Mouse (Mus musculus) liver, adult 2 months (tissue): ENCODE results near the gene Hdac4. TPM values are rescaled to one million over a fixed set of nuclear protein-coding genes. Genes with fewer than 3 reads are reported as not detected.

Experiments used
- DNase-seq: peaks from one replicate; pipeline ENCODE4 v3.0.0-alpha.2; 2011; ENCODE audit warnings: low read depth, low spot score; ENCODE audit errors: extremely low read depth
- H3K27ac ChIP-seq: fragments of 200-500 bp; replicated peaks from 2 replicates; pipeline ENCODE4 v1.5.1; 2012; ENCODE audit warnings: low read depth, mild to moderate bottlenecking, control low read depth, inconsistent platforms, low read length; ENCODE audit not compliant: insufficient read depth
- H3K27me3 ChIP-seq: fragments of 200-500 bp; 2 replicates; pipeline ENCODE4 v1.6.1; 2012; ENCODE audit warnings: mild to moderate bottlenecking, moderate library complexity, low read length, inconsistent platforms; ENCODE audit not compliant: control insufficient read depth, insufficient read depth
- H3K36me3 ChIP-seq: fragments of 200-500 bp; 2 replicates; pipeline ENCODE4 v1.6.1; 2012; ENCODE audit warnings: low read length, inconsistent platforms; ENCODE audit not compliant: control insufficient read depth, insufficient read depth
- H3K4me1 ChIP-seq: fragments of 200-500 bp; 2 replicates; pipeline ENCODE4 v1.6.1; 2011; ENCODE audit warnings: low read length; ENCODE audit not compliant: control insufficient read depth, insufficient read depth
- H3K4me3 ChIP-seq: fragments of 200-500 bp; 2 replicates; pipeline ENCODE4 v1.5.1; 2011; ENCODE audit warnings: low read depth, mild to moderate bottlenecking, control low read depth, low read length, moderate library complexity; ENCODE audit not compliant: insufficient read depth
- H3K79me2 ChIP-seq: fragments of 200-500 bp; 2 replicates; pipeline ENCODE4 v1.6.1; 2012; ENCODE audit warnings: inconsistent platforms, mild to moderate bottlenecking, low read length, moderate library complexity; ENCODE audit not compliant: control insufficient read depth, insufficient read depth
- H3K9ac ChIP-seq: fragments of 200-500 bp; 2 replicates; pipeline ENCODE4 v1.6.1; 2012; ENCODE audit warnings: low read depth, mild to moderate bottlenecking, control low read depth, inconsistent platforms, low read length
- CTCF ChIP-seq: fragments of 200-500 bp; IDR thresholded peaks from 2 replicates; pipeline ENCODE4 v1.5.1; 2011; ENCODE audit warnings: low read depth, low read length, control low read depth
- POLR2A ChIP-seq: fragments of 200-500 bp; IDR thresholded peaks from 2 replicates; pipeline ENCODE4 v1.6.1; 2011; ENCODE audit warnings: low read length, control low read depth; ENCODE audit not compliant: insufficient read depth; ENCODE audit errors: extremely low read depth
- WGBS: fragments of 180-500 bp; shearing (Covaris S2); methylation state at CpG from one replicate; pipeline ENCODE4 v1.1.7; 2018; 5-methylcytosine and 5-hydroxymethylcytosine counted together
- polyA plus RNA-seq: library from polyadenylated mRNA; depleted of rRNA; stranded (reverse); fragments of >200 nt; gene quantifications from 2 replicates; pipeline ENCODE4 v1.2.3, GENCODE M21; 2012
- total RNA-seq: library from RNA; depleted of rRNA; stranded (reverse); fragments of >200 nt; gene quantifications from 2 replicates; pipeline ENCODE4 v1.2.3, GENCODE M21; 2014

Hdac4 gene
- total and polyA plus RNA-seq, 2 experiments: 5.3 to 5.7 TPM

DNA sequence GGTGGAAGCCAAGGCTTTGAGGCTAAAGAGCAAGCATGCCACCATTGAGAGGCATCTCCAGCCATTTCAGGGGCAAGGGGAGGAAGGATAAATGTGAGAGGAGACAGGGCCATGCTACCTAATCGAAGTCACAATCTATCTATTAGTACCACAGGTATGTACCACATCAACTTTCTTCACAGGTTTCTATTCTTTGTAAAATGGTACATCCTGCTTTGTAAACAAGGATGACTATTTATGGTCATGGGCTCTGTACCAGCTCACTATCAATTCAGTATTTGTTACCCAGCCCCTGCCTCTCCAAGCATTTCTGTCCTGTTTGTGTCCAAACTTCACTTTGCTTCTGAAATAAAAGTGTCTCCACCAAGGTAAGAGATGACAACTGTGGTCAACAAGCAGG lies 92.7 kb downstream of the Hdac4 start:
- WGBS: 89% methylated on average over 1 of the region's 1 CpGs
- H3K36me3 ChIP-seq: no peaks in the 10 kb centered on the region
- peaks cover 16% of the 10 kb centered on the region for H3K4me1 ChIP-seq
- DNase-seq: no peak
- TF ChIP-seq CTCF (no peak), POLR2A (no peak)
- H3K27ac ChIP-seq: no peak overlapping the region
- H3K27me3 ChIP-seq: no peaks in the 10 kb centered on the region
- H3K9ac ChIP-seq: no peak overlapping the region
- H3K79me2 ChIP-seq: peaks cover 6% of the 10 kb centered on the region; the same call in 1 of the 2 replicates
- no peak overlapping the region for H3K4me3 ChIP-seq

DNA sequence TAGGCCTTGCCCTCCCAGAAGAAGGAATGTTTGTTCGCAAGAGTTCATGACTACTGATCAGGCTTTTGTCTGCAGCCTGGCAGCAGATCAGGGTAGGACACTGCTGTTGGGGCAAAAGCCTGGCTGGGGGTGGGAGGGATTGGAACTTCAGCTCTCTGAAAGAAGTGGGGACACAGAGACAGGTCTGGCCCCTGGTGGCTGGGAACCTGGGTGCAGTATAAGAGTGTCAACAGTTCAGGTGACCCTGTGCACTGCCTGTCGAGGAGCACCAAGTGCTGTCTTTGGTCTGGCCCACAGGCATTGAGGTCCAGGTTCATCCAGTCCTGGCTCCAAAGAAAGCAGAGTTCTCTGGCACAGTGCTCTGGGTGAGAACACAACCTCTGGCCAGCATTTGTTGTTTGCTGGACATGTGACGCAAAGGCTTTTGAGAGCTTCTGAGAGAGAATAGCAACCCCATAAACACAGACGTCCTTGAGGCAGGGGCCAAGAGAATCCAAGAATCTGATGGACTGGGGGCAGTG lies 95.1 kb downstream of the Hdac4 start:
- WGBS: 17% methylated on average over 4 of the region's 4 CpGs
- Histone ChIP-seq H3K79me2 (peaks cover 7% of the 10 kb centered on the region; the same call in 1 of the 2 replicates), H3K4me1 (peaks cover 16% of the 10 kb centered on the region), H3K9ac (no peak overlapping the region), H3K27me3 (no peaks in the 10 kb centered on the region), H3K4me3 (no peak overlapping the region), H3K27ac (peak overlapping the region; percentile 79), H3K36me3 (no peaks in the 10 kb centered on the region)
- peak; percentile 99 for DNase-seq
- TF ChIP-seq CTCF: peak; percentile 51
- no peak for TF ChIP-seq POLR2A

DNA sequence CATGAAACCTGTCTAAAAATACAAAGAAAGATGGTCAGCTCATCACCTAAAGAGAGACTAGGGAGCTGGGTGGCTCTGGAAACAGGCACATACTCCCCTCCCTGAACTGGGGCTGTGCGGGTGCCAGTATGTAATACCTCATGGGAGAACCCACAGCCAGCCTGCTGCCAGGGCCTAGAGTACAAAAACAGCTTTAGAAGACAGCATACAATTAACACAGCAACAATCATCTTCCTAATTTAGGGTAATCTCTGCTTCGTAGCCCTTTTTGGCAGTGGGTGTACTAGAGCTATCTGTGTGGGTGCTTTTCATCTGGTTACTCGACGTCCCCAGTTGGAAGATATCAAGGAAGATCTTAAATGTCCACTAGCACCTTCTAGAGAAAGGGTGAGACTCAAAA lies 95.5 kb downstream of the Hdac4 start:
- Histone ChIP-seq H3K36me3 (no peaks in the 10 kb centered on the region), H3K27ac (peak overlapping the region; percentile 56), H3K4me3 (no peak overlapping the region), H3K79me2 (peaks cover 7% of the 10 kb centered on the region; the same call in 1 of the 2 replicates), H3K9ac (no peak overlapping the region), H3K27me3 (no peaks in the 10 kb centered on the region), H3K4me1 (peaks cover 16% of the 10 kb centered on the region)
- 52% methylated on average over 4 of the region's 4 CpGs for WGBS
- no peak for DNase-seq
- TF ChIP-seq CTCF (no peak), POLR2A (no peak)

DNA sequence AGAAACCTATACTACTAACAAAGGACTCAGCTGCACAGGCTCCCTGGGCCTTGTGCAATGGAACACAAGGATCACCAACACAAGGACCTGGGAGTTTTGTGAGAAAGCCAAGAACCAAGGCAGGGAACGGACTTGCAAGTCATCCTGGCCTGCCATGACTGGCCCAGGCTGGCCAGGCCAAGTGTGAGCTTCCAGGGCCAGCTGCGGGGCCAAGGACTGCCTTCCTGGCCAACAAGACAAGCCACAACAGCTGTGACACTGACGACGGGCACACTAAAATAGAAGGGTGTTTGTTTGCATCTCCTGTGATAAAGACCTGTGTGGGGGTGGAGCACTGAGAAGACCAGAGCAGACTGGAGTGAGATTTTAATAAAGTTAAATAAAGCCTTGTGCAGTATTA lies 96.0 kb downstream of the Hdac4 start:
- 9% methylated on average over 4 of the region's 4 CpGs for WGBS
- Histone ChIP-seq H3K36me3 (no peaks in the 10 kb centered on the region), H3K27me3 (no peaks in the 10 kb centered on the region), H3K4me1 (peaks cover 16% of the 10 kb centered on the region), H3K27ac (peak overlapping the region; percentile 56), H3K79me2 (peaks cover 7% of the 10 kb centered on the region; the same call in 1 of the 2 replicates), H3K9ac (no peak overlapping the region), H3K4me3 (no peak overlapping the region)
- DNase-seq: peak; percentile 76
- TF ChIP-seq CTCF (no peak), POLR2A (no peak)

DNA sequence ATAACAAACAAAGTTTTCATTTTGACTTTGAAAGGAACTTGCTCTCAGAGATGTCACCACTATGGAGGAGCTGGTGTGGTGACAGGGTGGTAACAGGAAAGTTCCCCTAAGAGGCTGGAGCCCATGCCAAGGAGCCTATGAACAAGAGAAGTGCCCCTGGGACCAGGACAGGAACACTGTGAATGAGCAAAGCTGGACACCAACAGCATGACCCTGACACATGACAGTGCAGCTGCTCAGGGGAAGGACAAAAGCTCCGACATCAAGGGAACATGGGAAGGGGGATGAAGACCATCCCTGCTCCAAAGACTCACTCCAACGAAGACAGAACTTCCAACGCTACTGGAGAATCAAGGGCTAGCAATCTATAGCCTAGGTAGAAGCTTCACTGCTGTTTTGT lies 97.0 kb downstream of the Hdac4 start:
- no peaks in the 10 kb centered on the region for H3K27me3 ChIP-seq
- peaks cover 14% of the 10 kb centered on the region for H3K4me1 ChIP-seq
- H3K36me3 ChIP-seq: no peaks in the 10 kb centered on the region
- H3K4me3 ChIP-seq: no peak overlapping the region
- WGBS: 97% methylated on average over 3 of the region's 3 CpGs
- peaks cover 7% of the 10 kb centered on the region; the same call in 1 of the 2 replicates for H3K79me2 ChIP-seq
- TF ChIP-seq POLR2A (no peak), CTCF (no peak)
- no peak overlapping the region for H3K9ac ChIP-seq
- H3K27ac ChIP-seq: no peak overlapping the region
- DNase-seq: no peak

DNA sequence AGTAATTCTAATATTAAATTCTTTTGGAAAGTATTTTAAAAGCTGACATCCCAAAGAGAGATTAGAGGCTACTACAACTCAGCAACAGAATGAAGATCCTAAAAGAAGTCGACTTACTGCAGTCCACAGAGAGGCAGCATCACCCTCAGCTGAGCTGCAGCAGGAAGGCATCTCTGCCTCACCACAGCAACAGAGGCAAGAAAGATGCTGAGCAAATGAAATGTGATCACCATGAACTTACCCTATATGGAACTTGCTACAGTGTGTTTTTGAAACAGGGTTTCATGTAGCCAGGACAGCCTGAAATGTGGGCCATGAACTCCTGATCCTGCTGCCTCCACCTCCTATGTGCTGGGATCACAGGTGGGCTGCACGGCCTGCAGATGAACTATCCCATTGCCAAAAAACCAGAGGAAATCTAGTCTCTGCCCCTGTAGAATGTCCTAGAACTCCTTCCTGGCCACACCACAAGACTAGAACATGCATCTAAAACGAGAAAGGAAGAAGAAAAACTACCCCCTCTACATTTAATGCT lies 98.4 kb downstream of the Hdac4 start:
- no peak for DNase-seq
- H3K4me1 ChIP-seq: peaks cover 14% of the 10 kb centered on the region
- peaks cover 9% of the 10 kb centered on the region; the same call in 1 of the 2 replicates for H3K79me2 ChIP-seq
- no peak overlapping the region for H3K4me3 ChIP-seq
- no peak overlapping the region for H3K9ac ChIP-seq
- no peak overlapping the region for H3K27ac ChIP-seq
- H3K36me3 ChIP-seq: no peaks in the 10 kb centered on the region
- TF ChIP-seq CTCF (no peak), POLR2A (no peak)
- no peaks in the 10 kb centered on the region for H3K27me3 ChIP-seq
- WGBS: 77% methylated on average over 3 of the region's 3 CpGs
